Mouse (Mus musculus) embryonic fibroblast, embryonic 13.5 days (primary cell): ENCODE results near the gene Idh3a. TPM values are rescaled to one million over a fixed set of nuclear protein-coding genes. Genes with fewer than 3 reads are reported as not detected.
"Not testable (repeated sequence)": the region's sequence is repeated elsewhere in the genome, so short reads cannot be mapped to it uniquely, and the experiment has no call there.

Source experiments
- H3K27ac ChIP-seq: 2 replicates; pipeline ENCODE4 v1.5.1; 2012; ENCODE audit warnings: low read length, control low read depth, inconsistent platforms; ENCODE audit not compliant: insufficient read depth
- H3K4me1 ChIP-seq: 2 replicates; pipeline ENCODE4 v1.6.1; 2011; ENCODE audit warnings: low read length; ENCODE audit not compliant: control insufficient read depth, insufficient read depth
- H3K4me3 ChIP-seq: 2 replicates; pipeline ENCODE4 v1.5.1; 2011; ENCODE audit warnings: mild to moderate bottlenecking, control low read depth, low read length; ENCODE audit not compliant: insufficient read depth
- CTCF ChIP-seq: IDR thresholded peaks from 2 replicates; pipeline ENCODE4 v1.5.1; 2011; ENCODE audit warnings: mild to moderate bottlenecking, control low read depth, low read length, moderate library complexity, borderline replicate concordance; ENCODE audit not compliant: insufficient read depth
- POLR2A ChIP-seq: IDR thresholded peaks from 2 replicates; pipeline ENCODE4 v1.6.1; 2011; ENCODE audit warnings: low read depth, mild to moderate bottlenecking, control low read depth, low read length, moderate library complexity
- polyA plus RNA-seq: library from polyadenylated mRNA; stranded (reverse); fragments of >200 nt; gene quantifications from 2 replicates; pipeline ENCODE4 v1.2.4, GENCODE M21; 2011; ENCODE audit warnings: low read depth; ENCODE audit not compliant: missing spikeins, insufficient read length

The Idh3a gene
- polyA plus RNA-seq, 1 experiment = 84.8 TPM

DNA sequence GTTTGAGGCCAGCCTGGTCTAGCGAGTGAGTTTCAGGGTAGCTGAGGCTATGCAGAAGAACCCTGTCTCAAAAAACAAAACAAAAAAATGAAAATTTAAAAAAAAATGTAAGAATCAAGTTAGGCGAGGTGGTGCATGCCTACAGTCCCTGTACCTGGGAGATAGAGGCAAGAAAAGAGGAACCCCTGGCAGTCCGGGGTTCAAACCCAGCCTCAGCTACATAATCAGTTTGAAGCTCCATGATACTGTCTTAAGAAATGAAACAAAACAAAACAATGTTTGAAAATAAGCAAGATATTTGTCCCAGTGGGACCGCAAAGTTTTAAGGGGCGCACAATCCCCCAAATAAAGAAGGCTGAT is 315 bp upstream of the Idh3a start:
- H3K4me3 ChIP-seq = no peak overlapping the region
- H3K4me1 ChIP-seq = peaks cover 13% of the 10 kb centered on the region
- TF ChIP-seq POLR2A = no peak
- TF ChIP-seq CTCF = no peak
- no peak overlapping the region for H3K27ac ChIP-seq

DNA sequence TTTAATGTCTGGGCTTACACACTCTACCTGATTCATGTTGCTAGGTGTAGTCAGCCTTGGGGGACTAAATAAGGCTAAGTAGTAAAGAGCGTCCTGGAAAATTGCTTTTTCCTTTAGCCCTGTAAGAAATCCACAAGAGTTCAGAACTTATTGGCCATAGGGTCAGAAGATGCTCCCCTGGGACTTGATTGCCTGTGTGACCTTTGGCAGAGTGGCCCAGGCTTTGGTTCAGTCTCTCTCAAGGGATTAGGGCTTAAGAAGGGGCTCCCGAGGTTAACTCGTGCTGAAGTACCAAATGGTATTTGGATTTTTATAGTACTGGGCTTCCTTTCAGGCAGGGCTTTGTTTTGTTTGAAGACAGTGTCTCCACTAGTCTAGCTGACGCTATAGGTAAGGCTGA is 1.7 kb downstream of the Idh3a start:
- no peak for TF ChIP-seq POLR2A
- TF ChIP-seq CTCF = no peak
- peak overlapping the region; percentile 75 for H3K4me3 ChIP-seq
- H3K4me1 ChIP-seq = peaks cover 14% of the 10 kb centered on the region
- H3K27ac ChIP-seq = no peak overlapping the region

DNA sequence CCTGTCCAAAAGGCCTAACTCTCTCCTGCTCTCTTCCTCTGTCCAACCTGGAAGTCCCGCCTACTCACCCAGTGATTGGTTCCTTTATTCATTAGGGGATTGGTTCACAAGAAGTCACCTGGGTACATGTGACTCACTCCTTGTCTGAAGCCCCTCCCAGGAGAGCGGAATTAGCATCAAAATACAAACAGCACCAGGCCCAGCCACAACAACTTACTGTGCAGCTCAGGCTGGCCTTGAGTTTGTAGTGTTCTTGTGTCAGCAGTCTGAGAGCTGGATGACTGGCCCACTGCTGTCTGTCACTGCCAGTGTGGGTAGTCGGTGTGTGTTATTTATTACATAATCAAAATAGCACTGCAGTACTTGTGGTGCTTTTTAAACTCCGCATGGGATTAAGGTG is 7.5 kb downstream of the Idh3a start:
- H3K4me1 ChIP-seq, H3K4me3 ChIP-seq, H3K27ac ChIP-seq: not testable (repeated sequence)

DNA sequence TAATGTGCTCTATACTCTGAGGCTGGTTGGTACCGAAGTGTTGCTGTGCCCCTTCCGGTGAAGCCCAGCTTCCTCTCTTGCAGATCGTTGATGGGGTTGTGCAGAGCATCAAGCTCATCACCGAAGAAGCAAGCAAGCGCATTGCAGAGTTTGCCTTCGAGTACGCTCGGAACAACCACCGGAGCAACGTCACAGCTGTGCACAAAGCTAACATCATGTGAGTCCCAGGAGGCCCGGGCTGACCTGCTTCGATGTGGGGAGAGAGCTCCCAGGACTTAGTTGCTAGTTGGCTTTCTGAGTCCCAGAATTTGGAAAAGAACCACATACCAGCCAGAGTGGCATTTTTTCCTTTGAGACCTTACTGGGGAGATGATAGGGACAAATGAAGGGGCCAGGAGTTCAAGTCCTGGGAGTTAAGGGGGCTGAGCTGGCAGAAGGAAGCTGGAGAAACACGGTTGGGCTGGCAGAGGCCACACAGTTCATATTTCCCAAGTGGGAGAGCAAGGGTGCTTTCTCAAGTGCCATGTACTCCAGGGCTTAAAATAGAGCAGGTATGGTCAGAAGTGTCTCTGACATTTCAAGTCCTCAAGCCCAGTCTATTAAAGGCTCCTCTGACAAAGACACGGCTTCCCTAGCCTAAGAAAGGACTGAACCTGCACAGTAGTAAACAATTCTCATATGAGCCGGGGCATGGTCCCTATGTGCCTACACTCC is 10.8 kb downstream of the Idh3a start:
- Histone ChIP-seq H3K27ac (no peak overlapping the region), H3K4me1 (no peaks in the 10 kb centered on the region), H3K4me3 (no peak overlapping the region)
- TF ChIP-seq CTCF (no peak), POLR2A (no peak)

DNA sequence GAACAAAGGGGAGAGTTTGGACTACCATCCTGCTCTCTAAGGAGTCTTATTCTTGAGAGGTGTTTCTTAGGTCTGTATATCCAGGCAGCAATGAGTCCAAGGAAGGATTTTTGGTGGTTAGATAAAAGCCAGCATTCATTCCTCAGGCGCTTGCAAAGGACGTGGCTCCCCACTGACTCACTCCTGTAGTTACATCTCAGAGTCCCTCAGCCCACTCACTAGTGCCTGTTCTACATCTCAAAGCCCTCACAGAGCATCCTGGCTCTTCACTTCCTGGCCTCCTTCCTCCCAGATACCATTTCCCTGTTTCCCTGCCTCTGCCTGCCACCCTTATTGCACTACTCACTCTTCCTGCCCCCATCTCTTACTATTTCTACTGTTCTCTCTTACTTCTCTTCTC is 16.3 kb downstream of the Idh3a start:
- no peaks in the 10 kb centered on the region for H3K4me1 ChIP-seq
- no peak overlapping the region for H3K4me3 ChIP-seq
- TF ChIP-seq POLR2A (no peak), CTCF (no peak)
- peak overlapping the region; percentile 77 for H3K27ac ChIP-seq

DNA sequence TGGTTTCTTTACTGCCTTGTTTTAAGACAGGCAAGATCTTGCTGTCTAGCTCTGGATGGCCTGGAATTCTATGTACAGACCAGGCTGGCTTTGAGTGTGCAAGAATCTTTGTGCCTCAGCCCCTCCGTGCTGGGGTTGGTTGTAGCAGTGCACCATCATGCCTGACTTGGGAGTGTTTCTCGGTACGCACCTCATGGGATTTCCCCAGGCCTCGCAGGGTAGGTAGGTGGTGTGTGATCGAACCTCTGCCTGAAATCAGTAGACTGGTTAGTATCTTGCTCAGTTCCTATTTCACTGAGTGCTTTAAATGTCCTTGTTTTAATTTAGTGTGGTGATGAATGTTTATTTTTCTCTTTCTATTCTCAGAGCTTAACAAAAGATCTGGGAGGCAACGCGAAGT is 16.8 kb downstream of the Idh3a start:
- Histone ChIP-seq H3K4me3 (no peak overlapping the region), H3K27ac (peak overlapping the region; percentile 77), H3K4me1 (no peaks in the 10 kb centered on the region)
- TF ChIP-seq CTCF (no peak), POLR2A (no peak)

DNA sequence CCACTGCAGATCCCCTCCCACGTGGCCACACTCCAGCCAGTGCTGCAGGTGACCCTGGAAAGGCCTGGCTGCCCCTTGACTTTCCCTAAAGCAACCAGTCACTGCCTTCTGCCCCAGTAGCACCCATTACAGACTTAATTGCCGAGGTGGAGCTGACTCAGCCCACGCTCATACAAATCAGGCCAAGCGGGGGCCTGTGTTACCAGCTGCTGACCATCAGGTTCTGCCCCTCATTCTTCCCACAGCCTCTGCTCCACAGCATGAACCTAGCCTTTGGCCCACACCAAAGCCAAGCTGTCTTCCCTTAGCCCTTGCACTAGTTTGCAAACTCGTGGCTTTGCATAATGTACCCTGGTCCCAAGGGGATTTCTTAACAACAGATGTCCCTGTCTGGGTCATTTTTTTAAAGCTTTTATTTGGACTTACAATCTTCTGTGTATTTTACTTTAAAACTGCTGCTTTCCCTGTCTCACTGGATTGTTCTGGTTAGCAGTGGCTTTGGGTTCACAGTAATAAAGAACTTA is 18.1 kb downstream of the Idh3a start:
- Histone ChIP-seq H3K27ac (no peak overlapping the region), H3K4me3 (no peak overlapping the region), H3K4me1 (no peaks in the 10 kb centered on the region)
- TF ChIP-seq CTCF = no peak
- TF ChIP-seq POLR2A = no peak

DNA sequence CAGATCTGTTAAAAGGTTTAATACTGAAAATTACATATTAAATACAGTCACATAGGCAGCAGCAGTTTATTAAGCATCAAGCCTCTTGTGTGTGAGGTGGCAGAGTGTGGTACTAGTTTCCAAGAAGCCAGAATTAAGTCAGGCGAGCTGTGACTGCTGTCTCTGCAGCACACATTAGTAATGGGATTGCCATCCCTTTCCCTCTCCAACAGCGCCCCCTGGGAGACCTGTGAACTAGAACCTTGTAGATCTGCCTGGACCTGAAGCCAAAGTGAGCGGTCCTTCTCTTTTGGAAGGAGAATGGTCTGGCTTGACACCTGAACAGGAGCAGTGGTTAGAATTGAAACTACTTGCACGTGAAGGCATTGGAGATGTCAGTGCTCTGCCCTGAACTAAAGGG is 18.8 kb downstream of the Idh3a start:
- Histone ChIP-seq H3K4me3 (no peak overlapping the region), H3K4me1 (no peaks in the 10 kb centered on the region), H3K27ac (no peak overlapping the region)
- TF ChIP-seq POLR2A = no peak
- TF ChIP-seq CTCF = peak; percentile 13; the same call in 1 of the 2 replicates

DNA sequence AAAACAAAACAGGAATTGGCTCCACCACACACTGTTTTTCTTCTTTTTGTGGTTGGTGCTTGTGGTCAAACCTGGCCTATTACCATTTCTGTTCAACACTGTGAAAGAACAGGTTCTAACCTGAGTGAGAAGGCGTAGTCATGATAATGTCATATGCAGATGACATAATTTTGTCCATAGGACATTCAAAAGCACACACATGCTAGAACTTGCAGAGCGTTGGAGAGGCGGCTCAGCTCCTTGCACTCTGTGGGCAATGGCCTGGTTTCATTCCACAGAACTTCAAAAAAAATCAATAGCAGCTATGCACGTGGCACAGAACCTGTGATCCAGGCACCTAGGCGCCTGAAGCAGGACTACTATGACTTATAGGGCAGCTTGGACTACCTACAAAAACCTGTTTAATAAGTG is 26.7 kb downstream of the Idh3a start:
- TF ChIP-seq CTCF (no peak), POLR2A (no peak)
- H3K27ac ChIP-seq = no peak overlapping the region
- H3K4me1 ChIP-seq = no peaks in the 10 kb centered on the region
- no peak overlapping the region for H3K4me3 ChIP-seq

DNA sequence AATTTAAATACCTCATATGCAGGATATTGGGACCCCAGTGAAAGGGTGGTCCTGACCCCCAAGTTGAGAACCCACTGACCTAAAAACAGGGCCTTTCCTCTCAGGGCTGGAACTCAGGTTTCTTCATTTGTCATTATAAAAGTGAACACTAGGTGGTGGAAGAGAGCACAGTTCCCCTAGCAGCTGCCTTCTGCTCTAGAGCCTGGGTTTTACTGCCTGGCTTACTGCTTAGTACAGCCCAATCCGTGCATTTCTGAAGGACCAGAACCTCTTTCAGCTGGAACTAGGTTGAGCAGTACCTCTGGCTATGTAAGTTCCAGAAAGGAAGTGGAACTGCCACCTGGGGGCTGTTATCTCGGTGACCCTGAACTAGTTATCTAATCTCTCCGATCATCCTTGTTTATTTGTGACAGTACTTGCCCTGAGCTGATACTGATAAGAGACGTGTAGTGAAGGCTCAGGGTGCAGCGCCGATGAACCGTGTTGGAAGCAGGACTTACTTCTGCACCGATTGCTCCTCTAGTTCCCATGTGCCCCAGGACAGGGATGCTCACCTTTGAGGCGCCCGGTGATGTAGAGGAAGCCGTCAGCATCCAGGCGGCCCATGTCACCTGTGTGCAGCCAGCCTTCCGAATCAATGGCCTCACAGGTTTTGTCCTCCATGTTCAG is 28.2 kb downstream of the Idh3a start:
- TF ChIP-seq POLR2A = no peak
- TF ChIP-seq CTCF = peak; percentile 49; the same call in 1 of the 2 replicates
- Histone ChIP-seq H3K27ac (no peak overlapping the region), H3K4me1 (no peaks in the 10 kb centered on the region), H3K4me3 (no peak overlapping the region)

DNA sequence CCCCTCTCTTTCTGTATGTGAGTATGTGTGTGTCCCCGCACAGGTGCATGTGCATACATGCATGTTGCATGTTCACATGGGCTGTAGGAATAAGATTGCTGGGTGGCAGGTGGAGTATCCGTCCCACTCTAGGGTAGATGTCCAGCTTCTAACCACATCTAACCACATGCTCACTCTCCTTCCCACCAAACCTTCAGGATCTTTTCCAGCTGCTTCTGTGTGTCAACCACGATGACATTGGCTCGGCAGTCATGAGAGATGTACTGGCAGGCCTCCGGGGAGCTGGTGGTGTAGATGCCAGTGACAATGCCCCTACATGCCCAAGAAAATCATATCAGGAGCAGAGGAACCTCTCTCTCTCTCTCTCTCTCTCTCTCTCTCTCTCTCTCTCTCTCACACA is 41.1 kb downstream of the Idh3a start:
- H3K4me3 ChIP-seq = no peak overlapping the region
- TF ChIP-seq CTCF = no peak
- no peaks in the 10 kb centered on the region for H3K4me1 ChIP-seq
- no peak overlapping the region for H3K27ac ChIP-seq
